Mouse (Mus musculus) CD4-positive helper T cell, adult 2 months (primary cell): ENCODE results near the gene Mmgt2.

Experiments used
- DNase-seq: peaks from one replicate; pipeline ENCODE4 v3.0.0-alpha.2; 2012; ENCODE audit warnings: low read depth, missing footprints, low spot score

Mmgt2 gene

GRCm38 (mm10) chr11:62621079-62621478 is 27.4 kb upstream of the Mmgt2 start:
- DNase-seq: no peak

- DNase-seq: no peak
Observed at GRCm38 (mm10) chr11:62621586-62622283, 26.7 kb upstream of the Mmgt2 start.

GRCm38 (mm10) chr11:62622850-62623249 is 25.6 kb upstream of the Mmgt2 start:
- DNase-seq: no peak

- DNase-seq: no peak
Observed at GRCm38 (mm10) chr11:62624341-62625291, 23.8 kb upstream of the Mmgt2 start.

DNA sequence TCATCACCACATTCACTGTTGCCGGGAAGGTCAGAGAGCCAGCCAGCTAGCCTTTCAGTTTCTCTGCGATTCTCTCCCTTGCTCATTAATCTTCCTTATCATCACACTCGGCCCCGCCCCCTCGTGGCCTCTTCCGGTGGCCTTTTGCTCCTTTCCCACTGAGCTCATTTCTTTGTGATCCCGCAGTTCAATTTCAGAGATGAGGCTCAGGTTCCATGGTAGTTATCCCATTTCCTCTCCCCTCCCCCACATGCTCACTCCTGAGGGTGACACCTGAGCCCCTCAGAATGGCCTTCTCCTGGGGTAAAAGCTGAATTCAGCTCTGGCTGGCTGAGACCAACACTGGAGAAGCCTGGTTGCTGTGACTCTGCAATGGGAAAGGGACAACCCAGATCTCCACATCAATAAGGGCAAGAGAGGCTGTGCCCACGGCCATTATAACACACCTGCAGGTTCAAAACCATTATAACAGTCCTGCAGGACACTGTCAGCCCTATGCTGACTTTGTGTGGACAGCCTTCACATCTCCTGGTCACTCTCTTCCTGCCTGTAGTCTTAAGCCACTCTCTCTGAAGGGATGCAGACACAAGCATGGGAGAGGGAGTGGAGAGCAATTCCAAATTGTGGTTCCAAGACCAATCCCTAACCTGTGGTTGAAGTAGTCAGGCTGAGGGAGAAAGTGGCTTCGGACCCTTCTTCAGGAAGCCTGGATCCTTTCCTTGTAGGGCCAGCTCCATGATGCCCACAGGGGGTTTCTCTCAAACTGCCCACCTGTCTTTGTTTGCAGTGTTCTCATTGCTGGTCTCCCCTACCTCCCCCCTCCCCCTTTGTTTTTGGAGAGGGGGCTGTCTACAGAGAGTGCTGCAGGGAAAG is 18.9 kb upstream of the Mmgt2 start:
- peak; percentile 43 for DNase-seq

GRCm38 (mm10) chr11:62630225-62630821 is 18.1 kb upstream of the Mmgt2 start:
- DNase-seq: no peak

GRCm38 (mm10) chr11:62631138-62631537 is 17.3 kb upstream of the Mmgt2 start:
- no peak for DNase-seq

DNA sequence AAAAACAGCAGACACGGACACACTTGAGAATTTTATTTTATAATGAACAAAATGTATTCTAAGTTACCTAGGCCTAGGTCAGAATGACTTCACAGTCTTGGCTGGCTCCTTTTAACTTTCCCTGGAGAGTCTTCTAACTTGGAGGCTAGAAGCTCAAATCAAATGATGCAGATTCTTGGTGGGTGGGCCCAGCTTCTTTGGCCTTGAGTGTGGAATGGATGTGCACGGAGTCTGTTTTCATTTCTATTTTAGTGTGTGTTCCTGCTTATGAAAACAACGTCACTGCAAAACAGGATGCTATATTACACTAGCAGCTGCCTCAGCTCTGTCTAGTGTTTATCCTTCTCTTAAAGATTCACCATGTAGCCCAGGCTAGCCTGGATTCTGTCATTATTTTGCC is 13.1 kb upstream of the Mmgt2 start:
- no peak for DNase-seq

DNA sequence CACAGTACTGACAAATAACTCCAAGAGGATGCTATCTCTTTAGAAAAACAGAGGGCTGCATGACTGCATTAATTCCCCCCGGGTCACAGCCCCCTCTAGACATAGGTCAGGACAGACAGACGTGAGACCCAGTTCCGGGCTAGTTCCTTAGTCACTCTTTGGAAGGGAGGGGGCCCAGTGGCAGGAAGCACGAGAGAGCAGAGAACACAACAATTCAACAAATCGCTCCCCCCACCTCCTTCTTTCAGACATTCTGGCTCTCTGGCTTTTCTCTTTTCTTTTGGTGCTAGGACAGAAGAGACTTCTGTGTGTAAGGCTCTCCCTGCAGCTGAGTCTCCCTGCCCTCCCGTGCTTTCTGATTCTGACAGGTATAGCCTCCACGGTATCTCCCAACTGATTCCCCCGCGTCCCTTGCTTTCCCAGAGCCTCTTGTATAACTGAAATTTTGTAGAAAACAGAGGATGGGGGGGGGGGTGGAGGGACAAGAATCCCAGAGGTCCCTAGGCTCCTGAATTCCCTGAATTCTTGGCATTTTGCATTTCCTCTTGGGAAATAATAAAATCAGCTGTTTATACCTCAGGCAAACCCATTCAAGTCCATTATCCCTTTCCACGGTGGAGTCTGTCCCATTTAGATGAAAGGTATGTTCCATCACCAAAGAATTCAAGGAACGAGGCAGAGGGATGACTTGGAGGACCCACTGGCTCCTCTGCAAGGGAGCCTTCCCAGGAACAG is 12.2 kb upstream of the Mmgt2 start:
- no peak for DNase-seq

DNA sequence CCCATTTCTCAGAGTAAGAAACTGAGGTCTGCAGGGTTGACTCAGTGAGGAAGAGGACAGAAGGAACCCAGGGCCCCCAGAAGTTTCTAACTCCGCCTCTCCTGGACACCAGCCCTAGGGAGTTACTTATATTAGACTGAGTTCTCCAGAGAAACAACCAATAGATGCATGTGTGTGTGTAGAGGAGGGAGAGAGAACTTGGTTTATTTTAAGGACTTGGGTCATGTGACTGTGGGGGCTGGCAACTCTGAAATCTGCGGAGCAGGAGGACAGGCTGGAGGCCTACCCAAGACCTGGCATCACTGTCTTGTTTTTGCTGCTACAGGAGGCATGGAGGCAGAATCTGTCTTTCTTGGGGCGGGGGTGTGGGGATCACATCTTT is 11.6 kb upstream of the Mmgt2 start:
- no peak for DNase-seq

DNA sequence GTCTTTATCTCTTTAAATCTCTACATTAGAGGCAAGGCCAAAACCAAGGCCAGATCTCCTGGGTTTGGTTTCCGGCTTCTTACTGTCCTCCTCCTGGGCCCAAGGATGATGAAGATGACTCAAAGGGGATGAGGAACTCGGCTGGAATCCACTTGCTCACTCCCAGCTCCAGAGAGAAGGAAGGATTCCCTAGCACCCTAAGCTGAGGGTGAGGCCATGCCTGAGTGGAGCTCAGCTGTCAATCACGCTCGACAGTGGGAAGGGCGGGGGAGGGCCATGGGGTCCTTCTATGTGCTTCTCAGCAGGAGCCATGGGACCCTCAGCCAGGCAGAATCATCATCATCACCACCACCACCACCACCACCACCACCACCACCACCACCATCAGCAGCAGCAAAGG is 11.1 kb upstream of the Mmgt2 start:
- DNase-seq: no peak

DNA sequence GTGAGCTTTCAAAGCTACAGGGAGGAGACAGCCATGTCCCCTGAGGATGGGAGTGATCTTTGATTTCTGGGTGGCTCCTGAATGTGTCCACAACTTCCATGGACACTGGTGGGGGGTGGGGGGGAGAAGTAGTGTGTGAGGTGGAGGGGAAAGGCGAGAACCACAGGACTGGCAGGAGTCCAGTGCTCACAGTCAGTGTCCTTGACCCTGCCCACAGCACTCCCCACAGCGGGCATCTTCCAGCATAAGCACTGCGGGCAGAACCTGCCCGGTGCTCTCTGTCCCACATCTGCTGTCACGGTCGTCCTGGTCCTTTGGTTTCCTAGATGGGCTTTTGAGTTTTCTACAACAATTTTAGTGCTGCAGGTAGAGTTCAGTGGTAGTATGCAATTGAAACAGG is 10.7 kb upstream of the Mmgt2 start:
- no peak for DNase-seq

- no peak for DNase-seq
Observed at GRCm38 (mm10) chr11:62638402-62638801, 10.1 kb upstream of the Mmgt2 start.

- no peak for DNase-seq
Observed at GRCm38 (mm10) chr11:62640378-62640777, 8.1 kb upstream of the Mmgt2 start.

DNA sequence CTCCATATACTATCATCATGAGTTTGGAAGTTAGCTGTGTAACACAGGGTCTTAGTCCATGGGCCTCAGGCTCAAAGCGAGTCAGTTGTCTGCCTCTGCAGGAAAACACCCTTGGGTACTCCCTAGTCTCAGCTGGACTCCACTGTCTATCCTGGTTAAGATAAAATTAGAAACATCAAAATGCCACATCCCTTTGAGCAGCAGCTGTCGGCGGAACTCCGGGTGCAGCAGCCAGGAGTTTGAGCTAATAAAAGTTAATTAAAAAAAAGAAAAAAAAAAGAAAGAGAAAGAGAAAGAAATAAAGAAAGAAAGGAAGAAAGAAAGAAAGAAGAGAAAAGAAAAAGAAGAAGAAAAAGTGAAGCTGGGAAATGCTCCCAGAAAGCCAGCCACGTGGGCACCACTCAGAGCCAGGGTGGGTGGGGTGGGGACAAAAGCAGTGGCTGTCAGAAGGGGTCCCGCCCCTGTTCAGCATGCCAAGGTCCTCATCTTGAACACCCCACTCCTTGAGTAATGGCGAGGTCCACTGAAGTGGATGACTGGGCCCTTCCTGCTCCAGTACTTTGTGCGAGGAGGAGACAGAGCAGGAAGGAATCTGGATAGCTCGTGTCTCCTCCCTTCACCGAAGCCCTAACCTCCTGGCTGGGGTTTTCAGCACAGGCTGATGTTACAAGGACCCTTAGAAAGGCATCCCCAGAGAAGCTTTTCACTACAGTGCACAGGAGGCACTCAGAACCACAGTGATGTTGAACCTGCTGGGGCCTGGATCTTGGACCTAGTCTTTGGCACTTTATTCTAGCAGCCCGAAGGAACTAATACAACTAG is 6.2 kb upstream of the Mmgt2 start:
- DNase-seq: no peak

GRCm38 (mm10) chr11:62643011-62643631 is 5.3 kb upstream of the Mmgt2 start:
- no peak for DNase-seq

DNA sequence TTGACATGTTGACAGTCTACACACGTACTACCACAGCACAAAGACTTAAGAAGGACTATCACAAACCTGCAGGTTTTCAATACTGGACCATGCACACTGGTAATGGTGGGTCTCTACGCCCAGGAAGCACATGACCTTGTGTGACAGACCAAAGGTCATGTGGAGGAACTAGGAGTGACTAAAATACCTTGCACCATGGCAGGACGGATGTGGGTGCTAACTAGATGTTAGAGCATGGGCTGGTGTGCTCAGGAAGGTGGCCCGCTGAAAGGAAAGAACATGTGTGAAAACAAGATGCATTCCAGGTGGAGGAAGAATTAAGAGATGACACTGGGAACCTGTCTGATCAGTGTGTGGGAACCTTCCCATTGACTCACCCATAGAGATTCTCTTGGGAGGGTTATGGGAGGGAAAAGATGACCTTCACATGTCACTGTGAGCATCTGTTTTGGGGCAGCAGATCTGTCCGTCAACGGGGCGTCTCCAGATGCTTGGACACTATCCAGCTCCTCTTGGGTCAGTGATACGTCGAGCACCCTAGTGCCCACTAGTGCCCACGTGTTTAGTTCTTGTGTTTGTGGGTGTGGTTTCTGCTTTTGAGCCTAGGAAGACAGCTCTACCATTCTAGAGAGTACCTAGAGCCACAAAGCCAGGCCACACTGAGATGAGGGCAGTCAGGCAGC is 4.6 kb upstream of the Mmgt2 start:
- DNase-seq: no peak

- DNase-seq: no peak
Observed at GRCm38 (mm10) chr11:62644602-62645336, 3.7 kb upstream of the Mmgt2 start.
